In genomic region chr2:151916061-151916831, GRCm38 (mm10) we compare ENCODE assay signal across 9 mouse cellular contexts. TPM values are rescaled to one million over a fixed set of nuclear protein-coding genes. Genes with fewer than 3 reads are reported as not detected.
DNase-seq lines count a peak whose midpoint lies in the region; ATAC-seq lines count a peak whose summit lies in the region.
"Had no signal": no experiment of that assay in that cellular context is flagged by ENCODE, and none has a peak within 500 bp of the region (broad histone marks: within the 10 kb centered on the region; RNA-seq: fewer than 3 reads in every experiment).

No protein-coding gene starts in this region.

- H3K27me3 ChIP-seq in forebrain, embryonic 13.5 days, result no peaks in the 10 kb centered on the region

- no peak overlapping the region for H3K4me3 ChIP-seq in forebrain, embryonic 13.5 days
- H3K4me3 ChIP-seq: heart, embryonic 15.5 days had no signal

- no peak for ATAC-seq in forebrain, embryonic 13.5 days
- no peak for ATAC-seq in frontal cortex, adult (ENCODE audit: low TSS enrichment)

- 0 out of 2 replicates have a peak, but pooled peaks cover under 1% of the 10 kb centered on the region for H3K4me1 ChIP-seq in forebrain, embryonic 13.5 days

- H3K4me2 ChIP-seq in forebrain, embryonic 13.5 days, result no peak overlapping the region
- H3K4me2 ChIP-seq: heart, embryonic 15.5 days had no signal

- no peaks in the 10 kb centered on the region for H3K36me3 ChIP-seq in forebrain, embryonic 13.5 days (ENCODE audit: poor library complexity, severe bottlenecking)
- H3K36me3 ChIP-seq: heart, embryonic 15.5 days had no signal

- 84% methylated on average over 13 of the region's 13 CpGs for WGBS in forebrain, embryonic 13.5 days

- H3K9ac ChIP-seq in forebrain, embryonic 13.5 days, result no peak overlapping the region
- H3K9ac ChIP-seq: heart, embryonic 15.5 days had no signal

- DNase-seq in 3T3-L1 (ENCODE audit: low read depth, low spot score), result peak; percentile 92
- DNase-seq in adrenal gland, adult 18-20 months (ENCODE audit: low spot score in 2 of 2), result peak; percentile 29 to 36
- DNase-seq in gastrocnemius, postnatal 10 days, result peak; percentile 44
- DNase-seq in kidney, postnatal 36 days, result peak; percentile 61 to 68
- DNase-seq in layer of hippocampus, adult 9-10 months (ENCODE audit: low spot score), result no peak
- DNase-seq in right cerebral cortex, adult 18-20 months, result no peak

- H3K9me3 ChIP-seq in forebrain, embryonic 13.5 days (replicated peaks), result no peaks in the 10 kb centered on the region
- H3K9me3 ChIP-seq: heart, embryonic 15.5 days had no signal

- no peak overlapping the region for H3K27ac ChIP-seq in forebrain, embryonic 13.5 days
- H3K27ac ChIP-seq: heart, embryonic 15.5 days had no signal

RNA-seq across cellular contexts. Expression of gene Angpt4, which starts 5.2 kb away (rescaled TPM):
- total RNA-seq in adrenal gland, adult 18-20 months (2021), result 1 to 10 TPM in 1 of 2 experiments, under 1 TPM in 1; 0.36 to 1.2 TPM
- under 1 TPM; 0.26 to 0.47 TPM for total RNA-seq in gastrocnemius, postnatal 10 days (2021)
- polyA plus RNA-seq in forebrain, embryonic 13.5 days (2015; fragmentation: Nextera tagmentation; extraction: Ambion mirVana), result not detected in 2 replicates

Comparison
In these comparisons a context has a peak if more than half of its experiments do, and no peak if none do; other contexts are left out.
1. DNase-seq: peak in 3T3-L1 (single experiment), adrenal gland, adult 18-20 months (2 of 2), gastrocnemius, postnatal 10 days (single experiment) and kidney, postnatal 36 days (2 of 2); none in layer of hippocampus, adult 9-10 months (single experiment) and right cerebral cortex, adult 18-20 months (single experiment).